Mouse (Mus musculus): ENCODE measurements around the gene Pcdh9. TPM values are rescaled to one million over a fixed set of nuclear protein-coding genes. Genes with fewer than 3 reads are reported as not detected.

Gene Pcdh9
- polyA plus RNA-seq, 2 experiments, result 6.4 to 44.0 TPM

DNA sequence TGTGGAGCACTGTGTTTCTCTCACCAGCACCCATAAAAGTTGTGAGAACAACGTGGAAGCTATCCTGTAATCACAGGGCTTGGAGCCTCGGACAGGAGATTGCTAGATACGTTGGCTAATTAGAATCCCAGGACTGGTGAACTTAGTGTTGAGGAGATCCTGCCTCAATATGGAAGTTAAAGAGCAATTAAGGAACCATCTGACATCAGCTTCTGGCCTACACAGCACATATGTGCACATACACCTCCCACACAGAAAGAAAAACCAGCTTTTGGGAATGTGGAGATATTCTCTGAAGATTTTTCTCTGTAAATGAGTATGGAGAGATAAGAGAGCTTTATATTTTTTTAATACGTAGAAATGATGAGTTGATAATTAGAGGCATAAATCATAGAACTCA is 71.6 kb downstream of the Pcdh9 start:
- Histone ChIP-seq H3K4me2 (replicated peaks; ENCODE audit: low read depth, low read length, severe bottlenecking) (no peak overlapping the region), H3K4me3 (replicated peaks; ENCODE audit: low read length) (no peak overlapping the region), H3K27ac (replicated peaks; ENCODE audit: low read depth, low read length) (no peak overlapping the region), H3K9ac (ENCODE audit: low read depth, low read length, severe bottlenecking) (no peak overlapping the region), H3K27me3 (ENCODE audit: control insufficient read depth, insufficient read depth, low read length) (no peaks in the 10 kb centered on the region), H3K36me3 (ENCODE audit: control insufficient read depth, insufficient read depth, low read length) (no peaks in the 10 kb centered on the region), H3K9me3 (ENCODE audit: control insufficient read depth, low read length) (no peaks in the 10 kb centered on the region), H3K4me1 (ENCODE audit: control insufficient read depth, insufficient read depth, low read length) (peaks cover 3% of the 10 kb centered on the region; the same call in 1 of the 2 replicates)
- no peak for ATAC-seq (ENCODE audit: low FRiP score, low read depth)
- DNase-seq (ENCODE audit: low spot score), result no peak
- no peak for TF ChIP-seq POLR2A (IDR thresholded peaks at IDR 0.05; ENCODE audit: borderline replicate concordance, extremely low read depth, insufficient read depth, insufficient read length)
- 77% methylated on average over 4 of the region's 4 CpGs for WGBS

DNA sequence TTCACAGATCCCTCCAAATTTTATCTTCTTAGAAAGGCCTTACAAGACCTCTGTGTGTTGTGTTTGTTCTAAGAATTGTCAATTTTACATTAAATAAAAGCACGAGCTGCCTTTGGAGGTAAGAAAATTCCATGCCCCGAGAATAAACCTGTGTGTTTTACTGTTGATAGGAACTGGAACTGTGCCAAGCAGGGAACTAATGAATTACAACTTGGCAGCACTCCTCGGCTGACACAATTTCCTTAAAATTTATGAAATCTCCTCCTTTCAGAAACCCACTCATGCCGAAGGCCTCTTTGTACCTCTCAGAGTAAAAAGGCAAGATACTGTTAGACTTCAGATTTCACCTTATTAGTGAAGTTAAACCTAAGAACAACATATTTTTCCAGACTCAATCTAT is 72.9 kb downstream of the Pcdh9 start:
- Histone ChIP-seq H3K4me1 (ENCODE audit: control insufficient read depth, insufficient read depth, low read length) (peaks cover 3% of the 10 kb centered on the region; the same call in 1 of the 2 replicates), H3K4me3 (replicated peaks; ENCODE audit: low read length) (no peak overlapping the region), H3K36me3 (ENCODE audit: control insufficient read depth, insufficient read depth, low read length) (no peaks in the 10 kb centered on the region), H3K9ac (ENCODE audit: low read depth, low read length, severe bottlenecking) (no peak overlapping the region), H3K27me3 (ENCODE audit: control insufficient read depth, insufficient read depth, low read length) (no peaks in the 10 kb centered on the region), H3K4me2 (replicated peaks; ENCODE audit: low read depth, low read length, severe bottlenecking) (no peak overlapping the region), H3K9me3 (ENCODE audit: control insufficient read depth, low read length) (no peaks in the 10 kb centered on the region), H3K27ac (replicated peaks; ENCODE audit: low read depth, low read length) (no peak overlapping the region)
- DNase-seq (ENCODE audit: low spot score) (peak; percentile 56), ATAC-seq (ENCODE audit: low FRiP score, low read depth) (no peak)
- TF ChIP-seq POLR2A (IDR thresholded peaks at IDR 0.05; ENCODE audit: borderline replicate concordance, extremely low read depth, insufficient read depth, insufficient read length), result no peak
- 13% methylated on average over 4 of the region's 4 CpGs for WGBS

DNA sequence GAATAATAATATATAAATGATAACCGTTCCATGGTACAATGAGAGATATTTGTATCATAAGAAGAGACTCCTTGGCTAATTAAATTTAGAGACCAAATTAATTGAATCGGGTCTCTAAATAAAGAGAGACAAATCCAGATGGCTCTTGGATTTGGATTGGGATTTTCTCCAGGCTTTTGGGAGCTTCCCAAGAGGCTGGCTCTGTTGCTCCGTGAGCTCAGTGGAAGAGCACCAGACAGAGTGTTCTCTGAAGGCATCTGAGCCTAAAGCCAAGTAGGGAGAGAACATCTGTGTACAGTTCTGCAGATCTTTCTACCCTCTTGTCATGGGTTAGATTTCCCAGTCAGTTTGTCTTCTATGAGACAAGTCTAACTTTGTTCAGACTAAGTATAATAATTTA is 95.9 kb downstream of the Pcdh9 start:
- Histone ChIP-seq H3K4me2 (replicated peaks; ENCODE audit: low read depth, low read length, severe bottlenecking) (no peak overlapping the region), H3K27me3 (ENCODE audit: control insufficient read depth, insufficient read depth, low read length) (no peaks in the 10 kb centered on the region), H3K4me1 (ENCODE audit: control insufficient read depth, insufficient read depth, low read length) (no peaks in the 10 kb centered on the region), H3K4me3 (replicated peaks; ENCODE audit: low read length) (no peak overlapping the region), H3K36me3 (ENCODE audit: control insufficient read depth, insufficient read depth, low read length) (no peaks in the 10 kb centered on the region), H3K9me3 (ENCODE audit: control insufficient read depth, low read length) (no peaks in the 10 kb centered on the region), H3K9ac (ENCODE audit: low read depth, low read length, severe bottlenecking) (no peak overlapping the region), H3K27ac (replicated peaks; ENCODE audit: low read depth, low read length) (no peak overlapping the region)
- TF ChIP-seq POLR2A (IDR thresholded peaks at IDR 0.05; ENCODE audit: borderline replicate concordance, extremely low read depth, insufficient read depth, insufficient read length), result no peak
- no peak for ATAC-seq (ENCODE audit: low FRiP score, low read depth)
- no peak for DNase-seq (ENCODE audit: low spot score)
- WGBS, result 86% methylated on average over 3 of the region's 3 CpGs

DNA sequence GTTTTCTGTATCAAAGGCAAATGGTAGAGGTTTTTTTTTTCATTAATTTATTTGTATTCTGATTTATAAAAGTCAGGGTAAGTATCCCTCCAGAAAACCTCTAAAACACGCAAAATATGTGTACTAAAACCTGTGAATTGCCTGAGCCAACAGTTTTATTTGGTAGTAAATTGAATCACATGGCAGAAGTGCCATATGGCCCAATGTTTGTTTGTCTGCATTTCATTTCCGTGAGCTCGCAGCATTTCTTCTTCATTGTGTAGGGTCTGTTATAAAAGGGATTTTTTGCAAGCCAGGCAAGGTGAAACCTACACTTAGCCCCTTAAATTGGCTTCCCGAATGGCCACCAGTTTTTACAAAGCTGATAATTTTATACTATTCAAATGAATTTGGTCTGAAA is 104.2 kb downstream of the Pcdh9 start:
- Histone ChIP-seq H3K27me3 (ENCODE audit: control insufficient read depth, insufficient read depth, low read length) (no peaks in the 10 kb centered on the region), H3K9me3 (ENCODE audit: control insufficient read depth, low read length) (no peaks in the 10 kb centered on the region), H3K27ac (replicated peaks; ENCODE audit: low read depth, low read length) (no peak overlapping the region), H3K4me2 (replicated peaks; ENCODE audit: low read depth, low read length, severe bottlenecking) (no peak overlapping the region), H3K36me3 (ENCODE audit: control insufficient read depth, insufficient read depth, low read length) (no peaks in the 10 kb centered on the region), H3K4me3 (replicated peaks; ENCODE audit: low read length) (no peak overlapping the region), H3K4me1 (ENCODE audit: control insufficient read depth, insufficient read depth, low read length) (no peaks in the 10 kb centered on the region), H3K9ac (ENCODE audit: low read depth, low read length, severe bottlenecking) (no peak overlapping the region)
- ATAC-seq (ENCODE audit: low FRiP score, low read depth) (no peak), DNase-seq (ENCODE audit: low spot score) (no peak)
- no peak for TF ChIP-seq POLR2A (IDR thresholded peaks at IDR 0.05; ENCODE audit: borderline replicate concordance, extremely low read depth, insufficient read depth, insufficient read length)
- WGBS, result 31% methylated on average over 4 of the region's 4 CpGs

DNA sequence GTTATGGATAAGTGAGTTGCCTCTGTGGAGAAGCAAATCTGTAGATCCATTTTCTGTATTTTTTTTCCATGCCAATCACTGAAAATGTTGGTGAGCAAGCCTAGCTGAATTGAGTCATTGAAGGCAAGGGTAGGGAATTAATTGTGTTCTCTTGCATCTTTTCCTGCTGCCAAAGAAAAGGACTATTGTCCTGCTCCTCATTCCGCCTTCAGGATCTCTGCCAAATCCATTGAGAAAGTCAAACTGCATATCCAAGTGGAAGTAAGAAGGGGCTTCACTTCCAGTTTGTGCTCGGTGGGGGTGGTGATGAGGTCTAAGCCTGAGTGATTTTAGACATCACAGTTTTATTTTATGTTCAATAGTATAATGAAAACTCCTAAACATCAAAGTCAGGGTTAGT is 105.4 kb downstream of the Pcdh9 start:
- WGBS, result 70% methylated on average over 2 of the region's 2 CpGs
- H3K27me3 ChIP-seq (ENCODE audit: control insufficient read depth, insufficient read depth, low read length), result no peaks in the 10 kb centered on the region
- no peak overlapping the region for H3K27ac ChIP-seq (replicated peaks; ENCODE audit: low read depth, low read length)
- H3K36me3 ChIP-seq (ENCODE audit: control insufficient read depth, insufficient read depth, low read length), result no peaks in the 10 kb centered on the region
- no peaks in the 10 kb centered on the region for H3K9me3 ChIP-seq (ENCODE audit: control insufficient read depth, low read length)
- no peak overlapping the region for H3K4me3 ChIP-seq (replicated peaks; ENCODE audit: low read length)
- H3K9ac ChIP-seq (ENCODE audit: low read depth, low read length, severe bottlenecking), result no peak overlapping the region
- no peak for TF ChIP-seq POLR2A (IDR thresholded peaks at IDR 0.05; ENCODE audit: borderline replicate concordance, extremely low read depth, insufficient read depth, insufficient read length)
- ATAC-seq (ENCODE audit: low FRiP score, low read depth) (no peak), DNase-seq (ENCODE audit: low spot score) (no peak)
- H3K4me1 ChIP-seq (ENCODE audit: control insufficient read depth, insufficient read depth, low read length), result no peaks in the 10 kb centered on the region
- no peak overlapping the region for H3K4me2 ChIP-seq (replicated peaks; ENCODE audit: low read depth, low read length, severe bottlenecking)

DNA sequence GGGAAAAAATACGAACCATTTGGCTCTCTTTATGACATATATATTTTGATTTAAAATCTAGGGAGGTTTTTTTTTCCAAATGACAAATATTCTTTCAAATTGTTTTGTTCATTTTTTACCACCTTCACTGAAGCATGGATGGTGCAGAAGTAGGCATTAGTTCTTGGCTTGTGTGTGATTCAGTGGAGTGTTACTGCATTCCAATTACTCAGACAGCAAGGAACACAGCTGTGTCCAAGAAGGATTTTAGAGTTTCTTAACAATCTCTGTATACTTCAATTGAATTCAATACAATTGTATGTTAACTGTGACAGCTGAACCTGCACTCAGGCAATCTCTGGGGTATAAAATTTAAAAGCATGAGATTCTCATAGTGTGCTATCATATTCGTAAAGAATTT is 127.6 kb downstream of the Pcdh9 start:
- no peaks in the 10 kb centered on the region for H3K9me3 ChIP-seq (ENCODE audit: control insufficient read depth, low read length)
- no peak for TF ChIP-seq POLR2A (IDR thresholded peaks at IDR 0.05; ENCODE audit: borderline replicate concordance, extremely low read depth, insufficient read depth, insufficient read length)
- no peak overlapping the region for H3K9ac ChIP-seq (ENCODE audit: low read depth, low read length, severe bottlenecking)
- no peaks in the 10 kb centered on the region for H3K36me3 ChIP-seq (ENCODE audit: control insufficient read depth, insufficient read depth, low read length)
- no peaks in the 10 kb centered on the region for H3K4me1 ChIP-seq (ENCODE audit: control insufficient read depth, insufficient read depth, low read length)
- no peak for DNase-seq (ENCODE audit: low spot score)
- 76% methylated on average over 2 of the region's 2 CpGs for WGBS
- no peak overlapping the region for H3K4me2 ChIP-seq (replicated peaks; ENCODE audit: low read depth, low read length, severe bottlenecking)
- H3K27ac ChIP-seq (replicated peaks; ENCODE audit: low read depth, low read length), result no peak overlapping the region
- no peak overlapping the region for H3K4me3 ChIP-seq (replicated peaks; ENCODE audit: low read length)
- H3K27me3 ChIP-seq (ENCODE audit: control insufficient read depth, insufficient read depth, low read length), result no peaks in the 10 kb centered on the region
- ATAC-seq (ENCODE audit: low FRiP score, low read depth), result no peak

Data from limb, embryonic 14.5 days (tissue).